ENCODE assay signal across 16 mouse cellular contexts in the genomic region with DNA sequence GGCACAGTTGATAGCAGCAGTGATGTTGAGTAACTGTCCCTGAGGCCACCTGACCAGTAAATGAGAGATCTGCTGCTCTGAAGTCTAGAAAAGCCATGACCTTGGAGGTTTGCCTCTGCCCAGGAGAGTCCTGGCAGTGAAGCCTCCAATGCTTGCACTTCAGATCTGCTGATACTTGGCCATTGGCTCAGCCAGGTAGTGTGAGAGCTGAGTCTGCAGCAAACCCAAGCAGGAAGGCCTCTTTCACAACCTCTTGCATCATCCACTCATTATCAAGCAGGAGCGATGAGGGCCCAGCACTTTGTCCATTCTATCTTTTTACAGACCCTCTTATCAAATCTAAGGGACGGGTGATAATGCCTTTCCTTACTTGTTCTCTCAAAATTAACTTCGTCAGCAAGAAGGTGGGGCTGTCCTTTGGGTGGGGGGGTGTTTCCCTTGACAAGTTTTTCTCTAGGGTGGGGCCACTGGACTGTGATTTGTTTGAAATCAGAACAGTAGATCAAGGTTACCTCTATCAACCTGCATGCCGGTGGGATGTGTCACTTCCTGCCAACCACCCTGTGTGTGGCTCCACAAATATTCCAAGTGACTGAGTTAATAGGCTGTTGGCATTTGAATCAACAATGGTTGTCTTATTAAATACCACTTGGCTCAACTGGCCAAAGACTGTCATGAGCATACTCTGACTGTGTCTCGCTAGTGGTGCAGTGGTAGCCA. TPM values are rescaled to one million over a fixed set of nuclear protein-coding genes. Genes with fewer than 3 reads are reported as not detected.
DNase-seq lines count a peak whose midpoint lies in the region; ATAC-seq and TF ChIP-seq lines count a peak whose summit lies in the region.
"Had no signal": no experiment of that assay in that cellular context is flagged by ENCODE, and none has a peak within 500 bp of the region (broad histone marks: within the 10 kb centered on the region; RNA-seq: fewer than 3 reads in every experiment).

No protein-coding gene starts in this region.

- peaks cover 51% of the 10 kb centered on the region for H3K4me1 ChIP-seq in liver, postnatal 0 days (ENCODE audit: insufficient read depth)
- peaks cover 19% of the 10 kb centered on the region; the same call in 1 of the 2 replicates for H3K4me1 ChIP-seq in small intestine, adult 2 months (ENCODE audit: control insufficient read depth, insufficient read depth, insufficient read length, low read length)

- no peak overlapping the region for H3K4me3 ChIP-seq in liver, postnatal 0 days (ENCODE audit: low read depth, low read length)
- H3K4me3 ChIP-seq in small intestine, adult 2 months (ENCODE audit: low read depth, low read length): no peak overlapping the region
- H3K4me3 ChIP-seq: embryonic facial prominence, embryonic 12.5 days; heart, embryonic 10.5 days; hindbrain, embryonic 12.5 days; midbrain, embryonic 13.5 days had no signal

- H3K36me3 ChIP-seq in liver, postnatal 0 days (replicated peaks; ENCODE audit: insufficient read depth, low read length): peaks cover 2% of the 10 kb centered on the region; the same call in 1 of the 2 replicates
- H3K36me3 ChIP-seq in small intestine, adult 2 months (ENCODE audit: control insufficient read depth, insufficient read depth, low read length): peaks cover 25% of the 10 kb centered on the region; the same call in 1 of the 2 replicates
- H3K36me3 ChIP-seq: embryonic facial prominence, embryonic 12.5 days; heart, embryonic 10.5 days; hindbrain, embryonic 12.5 days; midbrain, embryonic 13.5 days had no signal

- WGBS in liver, postnatal 0 days (ENCODE audit: insufficient replicate concordance): 32% methylated on average over 5 of the region's 5 CpGs
- WGBS in small intestine, adult 2 months: 28% methylated on average over 5 of the region's 5 CpGs

- H3K27ac ChIP-seq in liver, postnatal 0 days (ENCODE audit: low read depth): peak overlapping the region; percentile 79
- H3K27ac ChIP-seq in small intestine, adult 2 months (ENCODE audit: insufficient read depth, low read depth, low read length): peak overlapping the region; percentile 97
- H3K27ac ChIP-seq: embryonic facial prominence, embryonic 12.5 days; heart, embryonic 10.5 days; hindbrain, embryonic 12.5 days; midbrain, embryonic 13.5 days had no signal

- TF ChIP-seq EP300 in liver, postnatal 0 days (IDR thresholded peaks at IDR 0.05; ENCODE audit: low read depth): peak; percentile 13; the same call in 1 of the 2 replicates

- TF ChIP-seq CTCF in liver, postnatal 0 days (IDR thresholded peaks at IDR 0.05; ENCODE audit: low read depth): no peak
- TF ChIP-seq CTCF in small intestine, adult 2 months (IDR thresholded peaks at IDR 0.05; ENCODE audit: extremely low read depth, insufficient read length, insufficient replicate concordance, low read depth, low read length): no peak

- peak; percentile 65 for ATAC-seq in liver, postnatal 0 days
- ATAC-seq: forebrain, embryonic 16.5 days; midbrain, embryonic 13.5 days had no signal

- DNase-seq in adrenal gland, postnatal 10 days: peak; percentile 55
- no peak for DNase-seq in adrenal gland, postnatal 25 days
- peak; percentile 96 for DNase-seq in gonadal fat pad, adult 2 months (ENCODE audit: low read depth)
- peak; percentile 44 for DNase-seq in liver, postnatal 0 days
- no peak for DNase-seq in cerebellum, adult 9-11 months
- no peak for DNase-seq in layer of hippocampus, postnatal 14 days (ENCODE audit: low spot score in 2 of 2)
- DNase-seq in right cerebral cortex, postnatal 36 days (ENCODE audit: low spot score in 2 of 2): no peak
- DNase-seq: kidney, postnatal 36 days; thymus, postnatal 4 days had no signal

- H3K9me3 ChIP-seq in liver, postnatal 0 days (ENCODE audit: low read length): no peaks in the 10 kb centered on the region
- H3K9me3 ChIP-seq: embryonic facial prominence, embryonic 12.5 days; heart, embryonic 10.5 days; hindbrain, embryonic 12.5 days; midbrain, embryonic 13.5 days had no signal

- TF ChIP-seq POLR2A in small intestine, adult 2 months (IDR thresholded peaks at IDR 0.05; ENCODE audit: low read depth, low read length): peak; percentile 21; the same call in 1 of the 2 replicates

- H3K27me3 ChIP-seq in liver, postnatal 0 days (ENCODE audit: insufficient read depth, low read length): no peaks in the 10 kb centered on the region
- H3K27me3 ChIP-seq in small intestine, adult 2 months (ENCODE audit: control insufficient read depth, insufficient read depth, low read length): no peaks in the 10 kb centered on the region
- H3K27me3 ChIP-seq: embryonic facial prominence, embryonic 12.5 days; hindbrain, embryonic 12.5 days; midbrain, embryonic 13.5 days had no signal

- peak overlapping the region; percentile 10 for H3K4me2 ChIP-seq in liver, postnatal 0 days (ENCODE audit: low read depth, low read length)
- H3K4me2 ChIP-seq: embryonic facial prominence, embryonic 12.5 days; hindbrain, embryonic 12.5 days; midbrain, embryonic 13.5 days had no signal

- no peak overlapping the region for H3K9ac ChIP-seq in liver, postnatal 0 days (replicated peaks)
- H3K9ac ChIP-seq: embryonic facial prominence, embryonic 12.5 days; hindbrain, embryonic 12.5 days; midbrain, embryonic 13.5 days had no signal

RNA-seq across cellular contexts. Expression of gene Acsl5, which starts 6.1 kb away (rescaled TPM):
- total RNA-seq in adrenal gland, postnatal 10 days (2021): 100 to 1,000 TPM in 1 of 2 experiments, 10 to 100 TPM in 1; 89.8 to 143 TPM
- total RNA-seq in adrenal gland, postnatal 25 days (2021): 94.6 and 149 TPM in 2 replicates
- 11.7 and 11.8 TPM in 2 replicates for polyA plus RNA-seq in gonadal fat pad, adult 2 months (2012; rRNA removed)
- polyA plus RNA-seq in liver, postnatal 0 days (2015; fragmentation: Nextera tagmentation; extraction: Ambion mirVana): 397 and 414 TPM in 2 replicates
- polyA plus RNA-seq in small intestine, adult 2 months (2012; rRNA removed): 73.3 and 185 TPM in 2 replicates
- total RNA-seq in layer of hippocampus, postnatal 14 days (2021): 10 to 100 TPM; 27.0 to 27.6 TPM

RNA-seq across cellular contexts. Expression of gene Gucy2g, which starts 16.8 kb away (rescaled TPM):
- not detected for total RNA-seq in adrenal gland, postnatal 10 days (2021)
- not detected in 2 replicates for total RNA-seq in adrenal gland, postnatal 25 days (2021)
- polyA plus RNA-seq in gonadal fat pad, adult 2 months (2012; rRNA removed): 2.3 and 4.7 TPM in 2 replicates
- polyA plus RNA-seq in liver, postnatal 0 days (2015; fragmentation: Nextera tagmentation; extraction: Ambion mirVana): 0.02 TPM in 1 of 2 replicates, not detected in the other
- 0.03 TPM in 1 of 2 replicates, not detected in the other for polyA plus RNA-seq in small intestine, adult 2 months (2012; rRNA removed)
- under 1 TPM; 0.46 to 0.52 TPM for total RNA-seq in layer of hippocampus, postnatal 14 days (2021)
- total RNA-seq: neutrophil, adult 5-6 weeks had no signal
- polyA plus RNA-seq: embryonic facial prominence, embryonic 12.5 days; forebrain, embryonic 16.5 days; heart, embryonic 10.5 days; hindbrain, embryonic 12.5 days had no signal

RNA-seq across cellular contexts. Expression of gene Zdhhc6, which starts 58.0 kb away (rescaled TPM):
- 10 to 100 TPM; 37.9 to 38.8 TPM for total RNA-seq in adrenal gland, postnatal 10 days (2021)
- total RNA-seq in adrenal gland, postnatal 25 days (2021): 50.3 and 50.9 TPM in 2 replicates
- polyA plus RNA-seq in gonadal fat pad, adult 2 months (2012; rRNA removed): 14.9 and 19.3 TPM in 2 replicates
- 49.0 and 49.9 TPM in 2 replicates for polyA plus RNA-seq in liver, postnatal 0 days (2015; fragmentation: Nextera tagmentation; extraction: Ambion mirVana)
- polyA plus RNA-seq in small intestine, adult 2 months (2012; rRNA removed): 2.6 and 3.6 TPM in 2 replicates
- 10 to 100 TPM; 27.0 to 29.1 TPM for total RNA-seq in layer of hippocampus, postnatal 14 days (2021)

RNA-seq across cellular contexts. Expression of gene Vti1a, which starts 58.3 kb away (rescaled TPM):
- total RNA-seq in adrenal gland, postnatal 10 days (2021): 10 to 100 TPM; 27.6 to 33.0 TPM
- total RNA-seq in adrenal gland, postnatal 25 days (2021): 36.8 and 38.4 TPM in 2 replicates
- polyA plus RNA-seq in gonadal fat pad, adult 2 months (2012; rRNA removed): 14.6 and 14.9 TPM in 2 replicates
- polyA plus RNA-seq in liver, postnatal 0 days (2015; fragmentation: Nextera tagmentation; extraction: Ambion mirVana): 9.7 and 10.5 TPM in 2 replicates
- 3.6 and 8.1 TPM in 2 replicates for polyA plus RNA-seq in small intestine, adult 2 months (2012; rRNA removed)
- total RNA-seq in layer of hippocampus, postnatal 14 days (2021): 10 to 100 TPM; 49.5 to 49.7 TPM

Comparison
In these comparisons a context has a peak if more than half of its experiments do, and no peak if none do; other contexts are left out.
1. DNase-seq: peak in adrenal gland, postnatal 10 days (single experiment), gonadal fat pad, adult 2 months (single experiment) and liver, postnatal 0 days (single experiment); none in adrenal gland, postnatal 25 days (single experiment), cerebellum, adult 9-11 months (single experiment), layer of hippocampus, postnatal 14 days (0 of 2) and right cerebral cortex, postnatal 36 days (0 of 2).